Mouse (Mus musculus) midbrain, embryonic 16.5 days (tissue): ENCODE results near the gene Prrxl1. TPM values are rescaled to one million over a fixed set of nuclear protein-coding genes. Genes with fewer than 3 reads are reported as not detected.

Experiments used
- ATAC-seq: fragments of 200-750 bp; cut with Nextera tagmentation; 2 replicates; pipeline ENCODE4 v1.8.0; 2017; ENCODE audit warnings: moderate TSS enrichment
- H3K27ac ChIP-seq: fragments of 300-500 bp; sonication (generic); 2 replicates; pipeline ENCODE4 v1.5.1; 2014; ENCODE audit warnings: mild to moderate bottlenecking, low read length, mixed read lengths
- H3K27me3 ChIP-seq: fragments of 300-500 bp; sonication (generic); 2 replicates; pipeline ENCODE4 v1.6.1; 2014; ENCODE audit warnings: low read depth, low read length, mixed read lengths; ENCODE audit not compliant: control insufficient read depth, insufficient read depth
- H3K36me3 ChIP-seq: fragments of 300-500 bp; sonication (generic); 2 replicates; pipeline ENCODE4 v1.6.1; 2014; ENCODE audit warnings: mild to moderate bottlenecking, low read length, moderate library complexity, mixed read lengths; ENCODE audit not compliant: control insufficient read depth, insufficient read depth
- H3K4me1 ChIP-seq: fragments of 300-500 bp; sonication (generic); 2 replicates; pipeline ENCODE4 v1.6.1; 2014; ENCODE audit warnings: mild to moderate bottlenecking, low read length, mixed read lengths; ENCODE audit not compliant: control insufficient read depth, insufficient read depth
- H3K4me2 ChIP-seq: fragments of 300-500 bp; sonication (generic); 2 replicates; pipeline ENCODE4 v1.6.1; 2014; ENCODE audit warnings: mild to moderate bottlenecking, low read length, mixed read lengths
- H3K4me3 ChIP-seq: fragments of 300-500 bp; sonication (generic); 2 replicates; pipeline ENCODE4 v1.5.1; 2014; ENCODE audit warnings: low read depth, mild to moderate bottlenecking, low read length, moderate library complexity, mixed read lengths
- H3K9ac ChIP-seq: fragments of 300-500 bp; sonication (generic); 2 replicates; pipeline ENCODE4 v1.6.1; 2014; ENCODE audit warnings: low read depth, low read length, mixed read lengths
- H3K9me3 ChIP-seq: fragments of 300-500 bp; sonication (generic); replicated peaks from 2 replicates; pipeline ENCODE4 v1.6.1; 2014; ENCODE audit warnings: mild to moderate bottlenecking, low read length, mixed read lengths; ENCODE audit not compliant: control insufficient read depth, poor library complexity, severe bottlenecking
- WGBS: fragments of 180-500 bp; shearing (Covaris S2); extraction: QIAGEN DNeasy Blood & Tissue Kit; methylation state at CpG from one replicate; pipeline ENCODE4 v1.1.7; 2014; 5-methylcytosine and 5-hydroxymethylcytosine counted together
- polyA plus RNA-seq: library from polyadenylated mRNA; unstranded; fragments of >200 nt; fragmentation: Nextera tagmentation; extraction: Ambion mirVana; gene quantifications from 2 replicates; pipeline ENCODE4 v1.2.1, GENCODE M21; 2015

Gene Prrxl1
- polyA plus RNA-seq, 1 experiment from 2014 or later, result 2.0 TPM

DNA sequence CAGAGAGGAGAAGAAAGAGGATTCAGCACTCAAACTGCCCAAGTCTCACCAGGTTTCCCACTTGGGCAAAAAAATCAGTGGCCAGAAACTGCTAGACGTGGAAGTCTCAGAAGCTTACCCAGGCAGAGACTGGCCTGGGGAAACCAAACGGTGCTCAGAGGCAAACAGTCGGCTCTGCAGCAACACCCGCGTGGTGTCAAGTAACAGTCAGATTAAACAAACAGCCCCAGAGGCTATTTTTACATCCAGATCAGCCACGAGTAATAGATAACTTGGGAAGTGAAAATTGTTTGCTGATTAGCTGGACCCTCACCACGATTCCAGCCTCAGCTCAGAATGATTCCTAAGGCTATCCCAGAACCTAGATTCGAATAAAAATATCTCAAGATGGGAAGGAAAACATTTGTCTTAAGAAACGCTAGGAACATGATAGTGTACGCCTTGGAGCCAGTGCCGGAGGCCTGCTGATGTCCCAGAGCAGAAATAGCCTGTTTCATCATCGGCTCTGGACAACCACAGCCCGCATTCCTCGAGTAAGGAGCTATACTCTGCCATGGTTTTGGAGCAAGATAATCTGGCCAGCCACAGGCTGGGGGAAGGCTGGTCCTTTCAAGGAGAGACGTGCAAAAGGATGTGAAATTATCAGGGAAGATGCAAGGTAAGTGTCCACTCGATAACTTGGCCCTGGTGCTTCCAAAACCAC, 86.1 kb downstream of the Prrxl1 start, which contains the start of gene 3425401B19Rik:
TSS of gene 3425401B19Rik (minus strand) at position 170 of the 703 bp plus-strand sequence.
- no peak for ATAC-seq
- Histone ChIP-seq H3K9ac (no peak within 1 kb of the TSS), H3K4me1 (peaks cover 11% of the 10 kb centered on the region; the same call in 1 of the 2 replicates), H3K4me2 (peak within 1 kb of the TSS; percentile 38; the same call in 1 of the 2 replicates), H3K36me3 (no peaks in the 10 kb centered on the region), H3K9me3 (no peaks in the 10 kb centered on the region), H3K4me3 (no peak within 1 kb of the TSS), H3K27ac (no peak within 1 kb of the TSS), H3K27me3 (no peaks in the 10 kb centered on the region)
- WGBS, result 73% methylated on average over 16 of the region's 16 CpGs

DNA sequence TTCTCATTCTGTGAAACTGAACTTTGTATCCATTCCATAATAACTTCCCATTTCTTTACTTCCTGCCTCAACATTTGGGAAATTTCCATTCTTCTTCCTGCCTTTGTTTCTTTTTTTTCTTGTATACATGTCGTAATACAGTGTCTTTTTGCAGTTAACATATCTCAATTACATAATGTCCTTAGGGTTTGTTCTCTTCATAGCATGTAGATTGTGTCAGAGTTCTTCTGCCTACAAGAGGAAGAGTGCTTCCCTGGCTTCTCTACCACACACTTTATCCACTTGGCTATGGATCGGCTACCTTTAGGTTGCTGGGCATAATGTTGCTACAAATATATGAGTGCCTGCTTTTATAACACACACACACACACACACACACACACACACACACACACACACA, 96.7 kb downstream of the Prrxl1 start:
- Histone ChIP-seq H3K9me3 (no peaks in the 10 kb centered on the region), H3K9ac (no peak overlapping the region), H3K4me3 (no peak overlapping the region), H3K4me2 (no peak overlapping the region), H3K4me1 (no peaks in the 10 kb centered on the region), H3K36me3 (no peaks in the 10 kb centered on the region), H3K27me3 (no peaks in the 10 kb centered on the region), H3K27ac (no peak overlapping the region)
- 90% methylated on average over 2 of the region's 2 CpGs for WGBS
- no peak for ATAC-seq

DNA sequence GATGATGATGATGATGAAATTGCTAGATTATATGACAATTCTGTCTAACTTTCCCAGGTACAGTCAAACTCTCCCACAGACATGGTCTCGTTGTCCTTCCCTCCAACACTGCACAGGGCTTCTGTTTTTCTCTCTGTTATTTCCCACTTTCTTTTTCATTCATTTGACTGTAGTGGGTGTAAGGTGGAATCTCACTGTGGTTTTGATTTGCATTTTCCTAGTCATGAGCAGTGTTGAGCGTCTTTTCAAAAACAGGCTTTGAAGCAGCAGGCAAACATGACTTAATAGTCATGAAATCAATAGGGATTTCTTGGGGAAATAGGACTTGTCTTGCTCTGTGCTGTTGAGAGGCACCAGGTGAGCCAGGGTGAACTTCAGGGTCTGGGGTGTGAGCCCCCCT, 97.1 kb downstream of the Prrxl1 start:
- no peaks in the 10 kb centered on the region for H3K36me3 ChIP-seq
- no peak overlapping the region for H3K4me2 ChIP-seq
- WGBS, result 78% methylated on average over 2 of the region's 2 CpGs
- H3K4me3 ChIP-seq, result no peak overlapping the region
- H3K4me1 ChIP-seq, result no peaks in the 10 kb centered on the region
- H3K27ac ChIP-seq, result no peak overlapping the region
- H3K9ac ChIP-seq, result no peak overlapping the region
- no peaks in the 10 kb centered on the region for H3K27me3 ChIP-seq
- no peak for ATAC-seq
- H3K9me3 ChIP-seq, result no peaks in the 10 kb centered on the region

DNA sequence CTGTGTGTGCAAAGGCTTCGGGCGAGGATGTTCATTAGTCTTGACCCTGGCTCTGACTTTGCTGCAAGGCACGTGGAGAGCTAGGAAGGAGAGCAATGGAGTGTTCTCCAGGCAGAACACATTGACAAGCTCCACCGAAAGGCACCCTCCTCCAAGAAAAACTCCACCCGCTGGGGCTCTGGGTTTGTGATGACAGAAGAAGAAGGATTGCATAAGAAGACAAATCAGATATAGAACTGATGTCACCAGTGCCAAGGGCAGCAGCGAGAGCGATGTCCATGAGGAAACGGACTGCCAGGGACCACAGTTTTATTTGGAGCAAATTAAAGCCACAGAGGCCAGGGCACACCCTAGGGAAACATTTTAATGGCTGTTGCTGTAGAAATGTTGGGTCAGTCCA, 98.6 kb downstream of the Prrxl1 start:
- Histone ChIP-seq H3K4me3 (no peak overlapping the region), H3K9me3 (no peaks in the 10 kb centered on the region), H3K4me1 (no peaks in the 10 kb centered on the region), H3K4me2 (no peak overlapping the region), H3K36me3 (no peaks in the 10 kb centered on the region), H3K27me3 (no peaks in the 10 kb centered on the region), H3K27ac (no peak overlapping the region), H3K9ac (no peak overlapping the region)
- no peak for ATAC-seq
- WGBS, result 87% methylated on average over 8 of the region's 8 CpGs

DNA sequence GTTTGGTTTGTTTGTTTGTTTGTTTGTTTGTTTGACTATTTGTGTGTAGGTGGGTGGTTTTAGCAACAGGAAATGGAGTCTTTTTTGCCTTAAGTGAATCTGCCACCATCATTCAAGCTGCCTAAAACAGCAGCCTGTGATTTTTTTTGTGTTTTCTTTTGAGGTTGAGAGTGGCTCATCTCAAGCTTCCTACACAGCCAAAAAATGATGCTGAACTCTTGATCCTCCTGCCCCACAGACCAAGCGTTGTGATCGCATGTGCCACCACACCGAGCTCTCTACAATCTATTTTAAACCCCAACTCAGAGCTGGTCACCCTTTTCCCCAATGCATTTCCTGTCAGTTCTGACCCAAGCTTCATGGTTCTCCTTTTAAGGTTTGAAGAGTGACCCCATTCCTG, 99.3 kb downstream of the Prrxl1 start:
- Histone ChIP-seq H3K4me1 (no peaks in the 10 kb centered on the region), H3K36me3 (no peaks in the 10 kb centered on the region)
- 92% methylated on average over 3 of the region's 3 CpGs for WGBS

More for the DNA sequence above, 99.3 kb downstream of the Prrxl1 start:
- no peak overlapping the region for H3K4me2 ChIP-seq
- no peaks in the 10 kb centered on the region for H3K9me3 ChIP-seq
- H3K27me3 ChIP-seq, result no peaks in the 10 kb centered on the region
- ATAC-seq, result no peak
- no peak overlapping the region for H3K27ac ChIP-seq
- H3K9ac ChIP-seq, result no peak overlapping the region
- H3K4me3 ChIP-seq, result no peak overlapping the region

Other genes starting within 250 kb of the Prrxl1 start
- 0.42 and 0.51 TPM in 2 replicates for gene 1700024G13Rik, start 211.0 kb upstream of the Prrxl1 start, polyA plus RNA-seq
- 2.7 and 3.6 TPM in 2 replicates for gene Slc18a3, start 134.6 kb upstream of the Prrxl1 start, polyA plus RNA-seq
- 0.75 and 0.90 TPM in 2 replicates for gene Chat, start 133.4 kb upstream of the Prrxl1 start, polyA plus RNA-seq
- 26.6 and 30.3 TPM in 2 replicates for gene Ercc6, start 85.9 kb upstream of the Prrxl1 start, polyA plus RNA-seq
- gene 3425401B19Rik, start 85.9 kb downstream of the Prrxl1 start, polyA plus RNA-seq, result not detected in 2 replicates
- gene Tmem273, start 186.6 kb downstream of the Prrxl1 start, polyA plus RNA-seq, result 0.69 and 0.73 TPM in 2 replicates
- 0.08 TPM in 1 of 2 replicates, not detected in the other for gene Fam170b, start 234.6 kb downstream of the Prrxl1 start, polyA plus RNA-seq